Mouse (Mus musculus): ENCODE results near the gene Ccdc34. TPM values are rescaled to one million over a fixed set of nuclear protein-coding genes. Genes with fewer than 3 reads are reported as not detected.
A peak's percentile ranks its signal among the peaks of the same experiment; 100 is the strongest.

The Ccdc34 gene
- polyA plus RNA-seq, 1 experiment from 2014 or later = 53.8 TPM

DNA sequence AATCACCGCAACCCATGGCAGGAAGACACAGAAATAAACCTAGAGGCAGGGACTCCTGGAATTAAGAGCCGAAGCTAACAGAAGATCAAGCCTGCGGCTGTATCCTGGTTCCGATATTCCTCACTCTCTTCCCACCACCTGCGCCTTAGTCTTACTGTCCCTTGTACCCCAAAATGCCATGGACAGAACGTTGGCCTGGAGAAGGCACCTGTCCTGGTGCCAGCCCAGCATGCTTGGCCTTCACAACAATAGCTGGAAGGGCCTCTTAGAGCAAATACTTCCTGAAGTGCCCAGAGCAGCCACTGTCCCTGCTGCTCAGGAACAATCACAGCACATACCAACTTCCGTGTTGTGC, 162.7 kb downstream of the Ccdc34 start:
- no peak for ATAC-seq (ENCODE audit: insufficient number of reproducible peaks, insufficient read depth, low FRiP score, low read depth)
- WGBS = 37% methylated on average over 7 of the region's 7 CpGs
- H3K4me1 ChIP-seq (ENCODE audit: control insufficient read depth, insufficient read depth, low read length) = peaks cover 49% of the 10 kb centered on the region
- no peak overlapping the region; the same call in 1 of the 2 replicates for H3K4me2 ChIP-seq (replicated peaks; ENCODE audit: low read depth, low read length)
- H3K9ac ChIP-seq (replicated peaks; ENCODE audit: low read depth, low read length) = no peak overlapping the region
- H3K4me3 ChIP-seq (ENCODE audit: low read depth, low read length) = no peak overlapping the region
- H3K9me3 ChIP-seq (ENCODE audit: control insufficient read depth, low read depth, low read length) = no peaks in the 10 kb centered on the region
- H3K36me3 ChIP-seq (ENCODE audit: control insufficient read depth, insufficient read depth, low read length) = no peaks in the 10 kb centered on the region
- H3K27me3 ChIP-seq (ENCODE audit: control insufficient read depth, insufficient read depth, low read length) = no peaks in the 10 kb centered on the region
- peak overlapping the region; percentile 61; the same call in 1 of the 2 replicates for H3K27ac ChIP-seq (ENCODE audit: low read length)

DNA sequence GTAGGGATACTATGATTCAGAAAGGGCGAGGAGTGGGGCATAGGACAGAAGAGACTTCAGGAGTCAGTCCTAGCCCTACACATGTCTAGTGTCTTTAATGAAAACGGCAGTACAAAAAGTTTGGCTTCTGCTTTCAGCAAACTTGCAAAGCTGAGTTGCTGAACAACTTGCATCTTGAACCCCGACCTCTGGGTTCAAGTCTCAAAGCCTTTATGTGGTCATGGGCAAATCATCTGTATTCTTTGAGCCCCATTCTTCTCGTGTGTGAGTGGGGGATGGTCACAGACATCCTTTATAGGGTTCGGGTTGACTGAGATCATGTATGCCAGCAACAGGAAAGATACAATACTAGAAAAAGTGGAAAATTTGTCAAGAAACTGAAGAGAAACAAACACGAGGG, 164.0 kb downstream of the Ccdc34 start:
- no peak for ATAC-seq (ENCODE audit: insufficient number of reproducible peaks, insufficient read depth, low FRiP score, low read depth)
- Histone ChIP-seq H3K9ac (replicated peaks; ENCODE audit: low read depth, low read length) (no peak overlapping the region), H3K4me1 (ENCODE audit: control insufficient read depth, insufficient read depth, low read length) (peaks cover 49% of the 10 kb centered on the region), H3K4me3 (ENCODE audit: low read depth, low read length) (no peak overlapping the region), H3K36me3 (ENCODE audit: control insufficient read depth, insufficient read depth, low read length) (no peaks in the 10 kb centered on the region), H3K27me3 (ENCODE audit: control insufficient read depth, insufficient read depth, low read length) (no peaks in the 10 kb centered on the region), H3K4me2 (replicated peaks; ENCODE audit: low read depth, low read length) (no peak overlapping the region), H3K9me3 (ENCODE audit: control insufficient read depth, low read depth, low read length) (no peaks in the 10 kb centered on the region), H3K27ac (ENCODE audit: low read length) (no peak overlapping the region)
- WGBS = 77% methylated on average over 6 of the region's 6 CpGs

DNA sequence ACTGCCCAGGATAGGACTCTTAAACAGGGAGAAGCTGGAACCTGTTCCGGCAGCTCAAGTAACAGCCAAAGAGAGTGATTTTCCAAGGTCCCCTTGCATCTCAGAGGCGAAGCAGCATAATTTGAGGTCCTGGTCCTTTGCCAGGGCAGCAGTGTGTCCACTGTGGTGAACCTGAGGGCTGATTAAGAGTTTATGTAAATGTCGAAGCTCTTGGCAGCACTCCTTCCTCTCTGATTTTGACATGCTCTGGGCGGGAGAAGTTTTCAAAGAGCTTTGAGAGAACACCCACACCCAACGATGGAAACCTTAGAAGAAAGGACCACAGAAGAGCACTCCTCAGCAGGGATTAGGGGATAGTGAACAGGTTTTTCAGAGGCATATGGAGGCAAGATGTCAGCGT, 164.6 kb downstream of the Ccdc34 start:
- Histone ChIP-seq H3K27ac (ENCODE audit: low read length) (no peak overlapping the region), H3K4me2 (replicated peaks; ENCODE audit: low read depth, low read length) (no peak overlapping the region), H3K4me1 (ENCODE audit: control insufficient read depth, insufficient read depth, low read length) (peaks cover 43% of the 10 kb centered on the region), H3K36me3 (ENCODE audit: control insufficient read depth, insufficient read depth, low read length) (no peaks in the 10 kb centered on the region), H3K9ac (replicated peaks; ENCODE audit: low read depth, low read length) (no peak overlapping the region), H3K9me3 (ENCODE audit: control insufficient read depth, low read depth, low read length) (no peaks in the 10 kb centered on the region), H3K27me3 (ENCODE audit: control insufficient read depth, insufficient read depth, low read length) (no peaks in the 10 kb centered on the region), H3K4me3 (ENCODE audit: low read depth, low read length) (no peak overlapping the region)
- no peak for ATAC-seq (ENCODE audit: insufficient number of reproducible peaks, insufficient read depth, low FRiP score, low read depth)
- WGBS = 50% methylated on average over 6 of the region's 6 CpGs

DNA sequence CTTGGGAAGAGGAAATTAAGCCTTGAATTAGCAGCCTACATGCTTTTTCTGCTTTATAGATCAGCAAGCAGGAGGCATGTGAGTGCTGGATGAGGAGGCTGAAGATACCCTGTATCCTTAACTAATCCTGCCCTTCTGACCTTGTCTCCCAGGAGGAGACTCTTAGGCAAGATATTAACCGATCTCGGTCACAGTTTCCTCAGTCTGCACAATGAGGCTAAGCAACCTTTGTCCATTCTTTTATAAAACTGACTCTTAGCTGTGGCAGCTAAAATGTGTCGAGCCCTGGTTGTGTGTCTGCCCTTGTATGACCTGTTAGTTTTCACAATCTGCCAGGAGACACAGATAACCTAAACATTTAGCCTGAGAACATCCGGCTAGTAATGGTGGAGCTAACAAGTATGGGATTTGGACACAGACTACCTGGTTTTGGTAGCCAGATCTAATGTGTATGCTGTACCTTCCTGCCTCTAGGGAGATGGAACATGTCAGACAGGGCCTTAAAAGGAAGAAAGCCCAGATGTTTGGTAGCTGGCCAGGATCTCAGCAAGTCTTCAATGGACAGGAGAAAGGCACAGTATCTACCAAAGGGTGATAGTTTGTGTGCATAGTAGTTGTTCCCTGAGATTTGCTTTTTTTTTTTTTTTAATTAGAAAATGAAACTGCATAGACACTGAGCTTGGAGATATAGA, 165.3 kb downstream of the Ccdc34 start:
- Histone ChIP-seq H3K4me1 (ENCODE audit: control insufficient read depth, insufficient read depth, low read length) (peaks cover 36% of the 10 kb centered on the region), H3K27me3 (ENCODE audit: control insufficient read depth, insufficient read depth, low read length) (no peaks in the 10 kb centered on the region), H3K9ac (replicated peaks; ENCODE audit: low read depth, low read length) (no peak overlapping the region), H3K36me3 (ENCODE audit: control insufficient read depth, insufficient read depth, low read length) (no peaks in the 10 kb centered on the region), H3K4me2 (replicated peaks; ENCODE audit: low read depth, low read length) (no peak overlapping the region), H3K27ac (ENCODE audit: low read length) (no peak overlapping the region), H3K9me3 (ENCODE audit: control insufficient read depth, low read depth, low read length) (no peaks in the 10 kb centered on the region), H3K4me3 (ENCODE audit: low read depth, low read length) (no peak overlapping the region)
- ATAC-seq (ENCODE audit: insufficient number of reproducible peaks, insufficient read depth, low FRiP score, low read depth) = no peak
- 55% methylated on average over 4 of the region's 4 CpGs for WGBS

DNA sequence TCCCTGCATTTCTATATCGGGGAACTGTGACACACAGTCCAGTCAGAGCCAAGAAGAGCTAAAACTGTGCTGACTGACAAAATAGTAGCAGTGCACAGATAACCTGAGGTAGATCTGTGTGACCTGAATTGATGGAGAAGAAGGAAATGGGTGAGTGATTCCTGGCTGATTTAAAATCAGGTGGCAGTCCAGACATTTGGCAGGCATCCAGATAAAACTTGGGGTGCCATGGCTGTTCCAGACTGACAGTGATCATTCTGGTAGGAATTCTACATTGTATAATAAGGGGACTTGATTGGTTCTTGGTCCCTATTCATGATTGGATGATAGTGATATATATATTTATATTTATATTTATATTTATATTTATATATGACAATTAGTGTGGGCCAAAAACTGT, 166.5 kb downstream of the Ccdc34 start:
- ATAC-seq (ENCODE audit: insufficient number of reproducible peaks, insufficient read depth, low FRiP score, low read depth) = no peak
- H3K4me2 ChIP-seq (replicated peaks; ENCODE audit: low read depth, low read length) = no peak overlapping the region
- no peak overlapping the region for H3K9ac ChIP-seq (replicated peaks; ENCODE audit: low read depth, low read length)
- 95% methylated on average over 1 of the region's 1 CpGs for WGBS
- H3K27ac ChIP-seq (ENCODE audit: low read length) = no peak overlapping the region
- H3K27me3 ChIP-seq (ENCODE audit: control insufficient read depth, insufficient read depth, low read length) = no peaks in the 10 kb centered on the region
- H3K4me1 ChIP-seq (ENCODE audit: control insufficient read depth, insufficient read depth, low read length) = peaks cover 33% of the 10 kb centered on the region
- no peaks in the 10 kb centered on the region for H3K9me3 ChIP-seq (ENCODE audit: control insufficient read depth, low read depth, low read length)
- H3K36me3 ChIP-seq (ENCODE audit: control insufficient read depth, insufficient read depth, low read length) = no peaks in the 10 kb centered on the region
- H3K4me3 ChIP-seq (ENCODE audit: low read depth, low read length) = no peak overlapping the region

DNA sequence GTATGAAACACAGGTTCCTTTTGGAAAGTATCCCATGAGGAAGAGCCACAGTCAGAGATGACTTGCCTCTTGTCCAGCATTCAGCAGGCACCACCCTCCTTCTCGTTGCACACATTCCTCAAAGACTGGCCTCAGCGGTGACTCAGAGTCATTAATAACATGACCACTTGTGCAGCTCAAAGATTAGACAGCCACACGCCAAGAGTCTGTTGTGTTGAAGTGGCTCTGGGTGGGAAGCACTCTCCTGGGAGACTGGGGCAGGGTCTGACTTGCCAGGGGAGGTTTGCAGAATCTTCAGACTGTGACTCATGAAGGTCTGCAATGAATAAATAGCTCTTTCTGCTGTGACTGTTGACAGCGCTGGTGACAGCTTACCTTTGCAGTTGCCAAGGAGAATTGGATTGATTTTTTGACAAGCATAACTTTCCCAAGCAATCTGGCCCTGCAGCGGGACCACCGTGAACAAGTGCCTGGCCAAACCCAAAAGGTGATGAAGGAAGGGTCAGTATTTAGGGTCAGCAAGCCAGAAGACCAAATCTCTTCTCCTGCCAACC, 168.9 kb downstream of the Ccdc34 start:
- H3K27me3 ChIP-seq (ENCODE audit: control insufficient read depth, insufficient read depth, low read length) = no peaks in the 10 kb centered on the region
- H3K4me1 ChIP-seq (ENCODE audit: control insufficient read depth, insufficient read depth, low read length) = peaks cover 25% of the 10 kb centered on the region
- H3K36me3 ChIP-seq (ENCODE audit: control insufficient read depth, insufficient read depth, low read length) = no peaks in the 10 kb centered on the region
- no peak overlapping the region for H3K4me3 ChIP-seq (ENCODE audit: low read depth, low read length)
- no peak overlapping the region for H3K4me2 ChIP-seq (replicated peaks; ENCODE audit: low read depth, low read length)
- H3K9ac ChIP-seq (replicated peaks; ENCODE audit: low read depth, low read length) = no peak overlapping the region
- ATAC-seq (ENCODE audit: insufficient number of reproducible peaks, insufficient read depth, low FRiP score, low read depth) = peak; percentile 74
- 27% methylated on average over 6 of the region's 6 CpGs for WGBS
- H3K9me3 ChIP-seq (ENCODE audit: control insufficient read depth, low read depth, low read length) = no peaks in the 10 kb centered on the region
- 0 out of 2 replicates have a peak overlapping the region, but pooled peaks have one; percentile 10 for H3K27ac ChIP-seq (ENCODE audit: low read length)

DNA sequence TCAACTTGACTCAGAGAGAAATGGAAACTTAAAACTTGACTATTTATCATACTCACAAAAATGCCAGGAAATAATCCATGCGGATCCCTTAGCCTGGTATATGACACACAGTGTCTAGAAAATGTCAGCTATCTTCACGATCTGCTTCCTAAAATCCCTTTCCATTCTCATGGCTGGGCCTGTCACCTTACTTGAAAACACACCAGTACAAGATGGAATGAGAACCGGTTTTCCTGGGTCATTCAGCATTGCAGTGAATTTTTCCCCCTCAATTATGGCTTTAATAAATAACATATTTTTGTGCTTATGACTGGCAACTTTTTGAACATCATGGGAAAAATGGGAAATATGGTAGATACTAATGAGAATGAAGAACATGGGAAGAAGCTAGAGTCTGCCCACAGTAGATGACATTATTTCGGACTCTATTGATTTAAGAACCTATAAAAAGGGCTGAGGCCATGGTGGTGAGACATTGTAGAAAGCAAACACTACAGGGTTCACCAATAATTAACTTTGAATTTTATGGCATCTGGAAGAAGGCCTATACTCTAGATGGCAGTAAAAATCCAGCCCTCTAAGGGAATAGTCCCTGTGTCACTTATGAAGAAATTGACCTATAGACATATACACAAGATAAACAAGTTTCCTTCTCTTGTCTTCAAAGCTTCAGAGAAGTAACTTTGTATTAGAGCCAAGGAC, 171.2 kb downstream of the Ccdc34 start:
- Histone ChIP-seq H3K4me2 (replicated peaks; ENCODE audit: low read depth, low read length) (no peak overlapping the region), H3K36me3 (ENCODE audit: control insufficient read depth, insufficient read depth, low read length) (no peaks in the 10 kb centered on the region), H3K27me3 (ENCODE audit: control insufficient read depth, insufficient read depth, low read length) (no peaks in the 10 kb centered on the region), H3K9me3 (ENCODE audit: control insufficient read depth, low read depth, low read length) (no peaks in the 10 kb centered on the region), H3K4me3 (ENCODE audit: low read depth, low read length) (no peak overlapping the region), H3K9ac (replicated peaks; ENCODE audit: low read depth, low read length) (no peak overlapping the region), H3K27ac (ENCODE audit: low read length) (no peak overlapping the region), H3K4me1 (ENCODE audit: control insufficient read depth, insufficient read depth, low read length) (peaks cover 23% of the 10 kb centered on the region)
- WGBS = 73% methylated on average over 4 of the region's 4 CpGs
- no peak for ATAC-seq (ENCODE audit: insufficient number of reproducible peaks, insufficient read depth, low FRiP score, low read depth)

DNA sequence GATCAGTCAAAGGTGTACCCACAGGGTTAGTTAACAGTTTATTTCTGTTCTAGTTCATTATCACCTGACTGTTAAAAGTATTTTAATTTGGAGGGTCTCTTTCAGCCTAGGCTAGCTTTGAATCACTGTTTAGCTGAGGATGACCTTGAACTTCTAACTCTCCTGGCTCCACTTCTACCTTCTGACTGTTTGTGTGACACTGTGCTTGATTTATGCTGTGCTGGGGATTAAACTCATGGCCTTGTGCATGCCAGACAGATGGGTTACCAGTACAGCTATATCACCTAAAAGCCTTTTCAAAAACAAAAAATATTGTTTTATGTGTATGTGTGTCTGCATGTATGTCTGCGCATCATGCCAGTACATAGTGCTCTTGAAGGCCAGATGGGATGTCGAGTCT, 172.8 kb downstream of the Ccdc34 start:
- no peak overlapping the region for H3K4me2 ChIP-seq (replicated peaks; ENCODE audit: low read depth, low read length)
- H3K9me3 ChIP-seq (ENCODE audit: control insufficient read depth, low read depth, low read length) = no peaks in the 10 kb centered on the region
- H3K4me1 ChIP-seq (ENCODE audit: control insufficient read depth, insufficient read depth, low read length) = peaks cover 23% of the 10 kb centered on the region
- WGBS = 75% methylated on average over 2 of the region's 2 CpGs
- no peak for ATAC-seq (ENCODE audit: insufficient number of reproducible peaks, insufficient read depth, low FRiP score, low read depth)
- H3K27ac ChIP-seq (ENCODE audit: low read length) = no peak overlapping the region
- no peak overlapping the region for H3K4me3 ChIP-seq (ENCODE audit: low read depth, low read length)
- no peaks in the 10 kb centered on the region for H3K27me3 ChIP-seq (ENCODE audit: control insufficient read depth, insufficient read depth, low read length)
- H3K36me3 ChIP-seq (ENCODE audit: control insufficient read depth, insufficient read depth, low read length) = no peaks in the 10 kb centered on the region
- H3K9ac ChIP-seq (replicated peaks; ENCODE audit: low read depth, low read length) = no peak overlapping the region
